In genomic region chr9:34930371-34930770, GRCm38 (mm10) we compare ENCODE assay signal across 31 mouse cellular contexts.
"Had no signal": no experiment of that assay in that cellular context is flagged by ENCODE, and none has a peak within 500 bp of the region (broad histone marks: within the 10 kb centered on the region; RNA-seq: fewer than 3 reads in every experiment).

No protein-coding gene starts in this region.

- H3K27me3 ChIP-seq: heart, embryonic 15.5 days; hindbrain, embryonic 12.5 days; hindbrain, embryonic 13.5 days; hindbrain, embryonic 15.5 days; intestine, embryonic 15.5 days; kidney, embryonic 15.5 days had no signal

- DNase-seq: heart, postnatal 10 days; heart, postnatal 14 days; heart, postnatal 36 days; heart, postnatal 4 days; kidney, adult 11 months; kidney, adult 18-20 months; kidney, adult 2 months; kidney, adult 8-10 months; kidney, postnatal 10 days; kidney, postnatal 14 days; kidney, postnatal 25 days; kidney, postnatal 36 days; kidney, postnatal 4 days; layer of hippocampus, adult 9-11 months; layer of hippocampus, postnatal 36 days had no signal

- H3K27ac ChIP-seq: heart, embryonic 15.5 days; hindbrain, embryonic 10.5 days; hindbrain, embryonic 12.5 days; hindbrain, embryonic 13.5 days; hindbrain, embryonic 14.5 days; hindbrain, embryonic 15.5 days; hindbrain, postnatal 0 days; intestine, embryonic 15.5 days; kidney, embryonic 15.5 days; kidney, postnatal 0 days; layer of hippocampus, adult 2 months; left cerebral cortex, adult 2 months had no signal

- H3K4me1 ChIP-seq: heart, embryonic 15.5 days; hindbrain, embryonic 12.5 days; hindbrain, embryonic 13.5 days; hindbrain, embryonic 15.5 days; intestine, embryonic 15.5 days; kidney, embryonic 15.5 days had no signal

- ATAC-seq: hindbrain, embryonic 16.5 days; hindbrain, postnatal 0 days; inflammation-experienced regulatory T-cells, adult 6 months; intestine, embryonic 15.5 days; intestine, embryonic 16.5 days; intestine, postnatal 0 days had no signal

- H3K4me3 ChIP-seq: heart, embryonic 15.5 days; hindbrain, embryonic 10.5 days; hindbrain, embryonic 12.5 days; hindbrain, embryonic 13.5 days; hindbrain, embryonic 15.5 days; intestine, embryonic 15.5 days; kidney, embryonic 15.5 days; layer of hippocampus, adult 2 months; left cerebral cortex, adult 2 months had no signal
